In the genomic region with DNA sequence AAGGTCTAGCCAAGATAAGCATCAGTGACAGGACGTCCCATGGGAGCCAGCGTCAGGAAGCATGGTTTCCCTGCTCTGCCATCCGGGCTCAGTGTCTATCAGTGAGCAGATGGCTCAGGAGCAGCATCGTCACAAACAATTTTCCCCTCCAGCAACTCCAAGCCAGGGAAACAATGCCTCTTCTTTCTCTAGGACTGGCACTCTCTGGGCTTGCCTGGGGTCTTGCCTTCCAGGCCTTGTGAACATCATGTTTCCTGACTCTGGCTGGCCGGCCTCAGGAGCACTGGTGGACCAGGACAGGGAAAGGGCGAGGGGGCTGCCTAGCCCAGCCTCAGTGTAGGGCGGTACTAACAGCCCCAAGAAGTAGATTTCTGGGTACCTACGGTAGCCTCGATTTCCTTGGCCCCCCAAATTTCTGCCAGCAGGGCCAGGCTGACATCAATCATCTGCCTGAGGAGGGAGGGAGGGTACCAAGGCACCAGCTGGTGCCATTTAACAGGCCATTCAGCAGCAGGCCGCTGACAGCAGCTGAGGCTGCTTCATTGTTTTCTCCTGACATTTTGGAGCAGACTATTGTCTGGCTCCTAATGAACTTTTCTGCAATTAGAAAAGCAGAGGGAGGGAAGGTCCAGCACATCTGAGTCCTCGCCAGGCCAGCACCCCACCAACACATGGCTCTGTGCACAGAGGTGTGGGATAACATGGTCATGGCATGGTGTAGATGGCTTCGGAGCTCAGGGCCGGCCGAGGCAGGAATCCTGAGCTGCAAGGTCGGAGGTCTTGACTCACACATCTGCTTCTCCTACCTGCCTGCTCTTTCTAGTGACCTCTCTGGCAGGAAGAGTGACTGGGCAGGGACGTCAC, we compare ENCODE assay signal across 14 mouse cellular contexts. TPM values are rescaled to one million over a fixed set of nuclear protein-coding genes. Genes with fewer than 3 reads are reported as not detected.
DNase-seq lines count a peak whose midpoint lies in the region; ATAC-seq and TF ChIP-seq lines count a peak whose summit lies in the region.
"Had no signal": no experiment of that assay in that cellular context is flagged by ENCODE, and none has a peak within 500 bp of the region (broad histone marks: within the 10 kb centered on the region; RNA-seq: fewer than 3 reads in every experiment).

No protein-coding gene starts in this region.

- ATAC-seq in kidney, embryonic 15.5 days (replicated peaks; ENCODE audit: low FRiP score), result no peak
- ATAC-seq in forebrain, postnatal 0 days, result peak; percentile 81
- peak; percentile 55; the same call in 1 of the 2 replicates for ATAC-seq in midbrain, embryonic 16.5 days
- ATAC-seq: intestine, postnatal 0 days had no signal

- no peaks in the 10 kb centered on the region for H3K4me1 ChIP-seq in kidney, adult 2 months (ENCODE audit: control insufficient read depth, insufficient read depth, low read length)
- no peaks in the 10 kb centered on the region for H3K4me1 ChIP-seq in kidney, embryonic 15.5 days
- no peaks in the 10 kb centered on the region for H3K4me1 ChIP-seq in forebrain, postnatal 0 days (ENCODE audit: insufficient read depth)
- H3K4me1 ChIP-seq in midbrain, embryonic 16.5 days (ENCODE audit: control insufficient read depth, insufficient read depth, low read length), result peaks cover 4% of the 10 kb centered on the region; the same call in 1 of the 2 replicates

- no peak overlapping the region for H3K27ac ChIP-seq in kidney, adult 2 months (ENCODE audit: insufficient read depth, low read depth, low read length)
- H3K27ac ChIP-seq in kidney, embryonic 15.5 days, result no peak overlapping the region
- H3K27ac ChIP-seq in forebrain, postnatal 0 days (ENCODE audit: low read depth, low read length), result peak overlapping the region; percentile 52
- 0 out of 2 replicates have a peak overlapping the region, but pooled peaks have one; percentile 53 for H3K27ac ChIP-seq in midbrain, embryonic 16.5 days (ENCODE audit: low read length)

- no peak for TF ChIP-seq POLR2A in kidney, adult 2 months (IDR thresholded peaks at IDR 0.05; ENCODE audit: low read depth, low read length)

- H3K9me3 ChIP-seq in kidney, embryonic 15.5 days (replicated peaks), result no peaks in the 10 kb centered on the region
- no peaks in the 10 kb centered on the region for H3K9me3 ChIP-seq in forebrain, postnatal 0 days (ENCODE audit: low read length)
- 0 out of 2 replicates have a peak, but pooled peaks cover 4% of the 10 kb centered on the region for H3K9me3 ChIP-seq in midbrain, embryonic 16.5 days (replicated peaks; ENCODE audit: control insufficient read depth, low read length, poor library complexity, severe bottlenecking)

- TF ChIP-seq CTCF in kidney, adult 2 months (conservative IDR thresholded peaks at IDR 0.05; ENCODE audit: insufficient read depth, insufficient read length, low read depth, low read length), result no peak
- no peak for TF ChIP-seq CTCF in forebrain, postnatal 0 days (IDR thresholded peaks at IDR 0.05; ENCODE audit: low read depth)

- DNase-seq in kidney, adult 2 months, result peak; percentile 21
- DNase-seq in cerebellum, adult 9-11 months, result peak; percentile 77
- DNase-seq in forebrain, postnatal 0 days, result peak; percentile 38
- no peak for DNase-seq in testis, postnatal 14 days (ENCODE audit: low spot score)
- DNase-seq in thymus, postnatal 4 days, result no peak
- DNase-seq in frontal cortex, adult 2 months (ENCODE audit: extremely low spot score in 1 of 2, low spot score in 1 of 2), result no peak
- DNase-seq: right cerebral cortex, postnatal 14 days; thymus, adult 2 months had no signal

- H3K9ac ChIP-seq in kidney, embryonic 15.5 days, result no peak overlapping the region
- H3K9ac ChIP-seq in forebrain, postnatal 0 days, result no peak overlapping the region
- H3K9ac ChIP-seq in midbrain, embryonic 16.5 days (ENCODE audit: low read depth, low read length), result no peak overlapping the region

- 81% methylated on average over 16 of the region's 16 CpGs for WGBS in kidney, adult 2 months
- 75% methylated on average over 16 of the region's 16 CpGs for WGBS in kidney, embryonic 15.5 days
- 32% methylated on average over 16 of the region's 16 CpGs for WGBS in forebrain, postnatal 0 days
- WGBS in midbrain, embryonic 16.5 days, result 48% methylated on average over 16 of the region's 16 CpGs

- H3K4me2 ChIP-seq in kidney, embryonic 15.5 days, result no peak overlapping the region
- no peak overlapping the region for H3K4me2 ChIP-seq in forebrain, postnatal 0 days (ENCODE audit: low read depth)
- no peak overlapping the region for H3K4me2 ChIP-seq in midbrain, embryonic 16.5 days (ENCODE audit: low read length)

- H3K27me3 ChIP-seq in kidney, adult 2 months (replicated peaks; ENCODE audit: control insufficient read depth, insufficient read depth, low read length), result no peaks in the 10 kb centered on the region
- no peaks in the 10 kb centered on the region for H3K27me3 ChIP-seq in kidney, embryonic 15.5 days
- no peaks in the 10 kb centered on the region for H3K27me3 ChIP-seq in forebrain, postnatal 0 days (ENCODE audit: insufficient read depth, low read length)
- no peaks in the 10 kb centered on the region for H3K27me3 ChIP-seq in midbrain, embryonic 16.5 days (ENCODE audit: control insufficient read depth, insufficient read depth, low read depth, low read length)

- no peaks in the 10 kb centered on the region; the same call in 1 of the 2 replicates for H3K36me3 ChIP-seq in kidney, adult 2 months (ENCODE audit: control insufficient read depth, insufficient read depth, low read length)
- H3K36me3 ChIP-seq in kidney, embryonic 15.5 days, result peaks cover 63% of the 10 kb centered on the region
- H3K36me3 ChIP-seq in forebrain, postnatal 0 days (ENCODE audit: insufficient read depth), result peaks cover 61% of the 10 kb centered on the region
- peaks cover 15% of the 10 kb centered on the region for H3K36me3 ChIP-seq in midbrain, embryonic 16.5 days (ENCODE audit: control insufficient read depth, insufficient read depth, low read length)

- H3K4me3 ChIP-seq in kidney, adult 2 months (ENCODE audit: insufficient read depth, low read depth, low read length), result no peak overlapping the region
- no peak overlapping the region for H3K4me3 ChIP-seq in kidney, embryonic 15.5 days (replicated peaks)
- no peak overlapping the region for H3K4me3 ChIP-seq in forebrain, postnatal 0 days (ENCODE audit: low read depth, low read length)
- H3K4me3 ChIP-seq in midbrain, embryonic 16.5 days (ENCODE audit: low read depth, low read length), result no peak overlapping the region

RNA-seq across cellular contexts. Expression of a gene that starts 22.3 kb away (rescaled TPM):
- polyA plus RNA-seq in kidney, adult 2 months (2012; rRNA removed), result 30.6 and 32.8 TPM in 2 replicates
- polyA plus RNA-seq in kidney, embryonic 15.5 days (2015; fragmentation: Nextera tagmentation; extraction: Ambion mirVana), result 28.2 and 29.4 TPM in 2 replicates
- 26.4 and 35.7 TPM in 2 replicates for total RNA-seq in forebrain, postnatal 0 days (2014; rRNA removed)
- polyA plus RNA-seq in forebrain, postnatal 0 days (2015; fragmentation: Nextera tagmentation; extraction: Ambion mirVana), result 18.5 and 22.4 TPM in 2 replicates
- 18.0 and 18.9 TPM in 2 replicates for polyA plus RNA-seq in midbrain, embryonic 16.5 days (2015; fragmentation: Nextera tagmentation; extraction: Ambion mirVana)
- polyA plus RNA-seq in frontal cortex, adult 2 months (2012; rRNA removed), result 27.5 and 29.6 TPM in 2 replicates

RNA-seq across cellular contexts. Expression of a gene that starts 38.9 kb away (rescaled TPM):
- polyA plus RNA-seq in kidney, adult 2 months (2012; rRNA removed), result not detected in 2 replicates
- polyA plus RNA-seq in kidney, embryonic 15.5 days (2015; fragmentation: Nextera tagmentation; extraction: Ambion mirVana), result not detected in 2 replicates
- total RNA-seq in forebrain, postnatal 0 days (2014; rRNA removed), result 0.15 TPM in 1 of 2 replicates, not detected in the other
- 0.10 and 0.11 TPM in 2 replicates for polyA plus RNA-seq in forebrain, postnatal 0 days (2015; fragmentation: Nextera tagmentation; extraction: Ambion mirVana)
- polyA plus RNA-seq in midbrain, embryonic 16.5 days (2015; fragmentation: Nextera tagmentation; extraction: Ambion mirVana), result 0.63 and 1.6 TPM in 2 replicates
- polyA plus RNA-seq in frontal cortex, adult 2 months (2012; rRNA removed), result not detected in 2 replicates
- total RNA-seq: gastrocnemius, postnatal 4 days; megakaryocyte progenitor cell, adult 5-6 weeks had no signal
- polyA plus RNA-seq: limb, embryonic 11.5 days had no signal

Comparison
In these comparisons a context has a peak if more than half of its experiments do, and no peak if none do; other contexts are left out.
1. DNase-seq: peak in kidney, adult 2 months (single experiment), cerebellum, adult 9-11 months (single experiment) and forebrain, postnatal 0 days (single experiment); none in testis, postnatal 14 days (single experiment), thymus, postnatal 4 days (single experiment) and frontal cortex, adult 2 months (0 of 2).
2. H3K27ac ChIP-seq: peak in forebrain, postnatal 0 days (single experiment) and midbrain, embryonic 16.5 days (single experiment); none in kidney, adult 2 months (single experiment) and kidney, embryonic 15.5 days (single experiment).